Mouse (Mus musculus) liver, postnatal 0 days (tissue): Measurements from ENCODE around the gene Hist1h1c.

Source experiments
- CTCF ChIP-seq: sonication (generic); IDR thresholded peaks from 2 replicates; pipeline ENCODE4 v1.5.1; 2016; ENCODE audit warnings: antibody characterized with exemption, low read depth
- EP300 ChIP-seq: IDR thresholded peaks from 2 replicates; pipeline ENCODE4 v1.6.1; 2016; ENCODE audit warnings: antibody characterized with exemption, low read depth, mild to moderate bottlenecking

- TF ChIP-seq EP300 (no peak), CTCF (no peak)
Measured at GRCm38 (mm10) chr13:23710374-23711089, 28.1 kb upstream of the Hist1h1c start, which contains the start of gene Hfe.
